Mouse (Mus musculus): ENCODE data around the gene Rab30.
A peak's percentile ranks its signal among the peaks of the same experiment; 100 is the strongest.

- TF ChIP-seq CTCF (IDR thresholded peaks at IDR 0.05; ENCODE audit: low read depth), result peak; percentile 44
- TF ChIP-seq EP300 (optimal IDR thresholded peaks at IDR 0.05), result no peak
Observed at GRCm38 (mm10) chr7:92741152-92741860, at the start of gene Rab30.
